Mouse (Mus musculus): ENCODE measurements around the gene Usp30. TPM values are rescaled to one million over a fixed set of nuclear protein-coding genes. Genes with fewer than 3 reads are reported as not detected.

The Usp30 gene
- total RNA-seq (2021), result 10 to 100 TPM; 35.5 to 40.0 TPM

GRCm38 (mm10) chr5:114065161-114065560 is at the start of gene Usp30:
Usp30 (plus strand) TSS chr5:114065461.
- DNase-seq (ENCODE audit: extremely low spot score in 1 of 2, low spot score in 1 of 2), result no peak

- DNase-seq (ENCODE audit: extremely low spot score in 1 of 2, low spot score in 1 of 2), result no peak
These were observed 40.9 kb upstream of the Usp30 start for GRCm38 (mm10) chr5:114024390-114024789.

GRCm38 (mm10) chr5:114024885-114025284 is 40.4 kb upstream of the Usp30 start:
- no peak for DNase-seq (ENCODE audit: extremely low spot score in 1 of 2, low spot score in 1 of 2)

GRCm38 (mm10) chr5:114027217-114027944 is 37.9 kb upstream of the Usp30 start:
- DNase-seq (ENCODE audit: extremely low spot score in 1 of 2, low spot score in 1 of 2), result no peak

GRCm38 (mm10) chr5:114028111-114028510 is 37.1 kb upstream of the Usp30 start:
- no peak for DNase-seq (ENCODE audit: extremely low spot score in 1 of 2, low spot score in 1 of 2)

GRCm38 (mm10) chr5:114030652-114031051 is 34.6 kb upstream of the Usp30 start:
- DNase-seq (ENCODE audit: extremely low spot score in 1 of 2, low spot score in 1 of 2), result no peak

- no peak for DNase-seq (ENCODE audit: extremely low spot score in 1 of 2, low spot score in 1 of 2)
These were observed 33.0 kb upstream of the Usp30 start for GRCm38 (mm10) chr5:114032161-114032763.

GRCm38 (mm10) chr5:114034393-114034792 is 30.9 kb upstream of the Usp30 start:
- DNase-seq (ENCODE audit: extremely low spot score in 1 of 2, low spot score in 1 of 2), result no peak

- no peak for DNase-seq (ENCODE audit: extremely low spot score in 1 of 2, low spot score in 1 of 2)
These were observed 30.1 kb upstream of the Usp30 start for GRCm38 (mm10) chr5:114035111-114035510.

- no peak for DNase-seq (ENCODE audit: extremely low spot score in 1 of 2, low spot score in 1 of 2)
These were observed 24.8 kb upstream of the Usp30 start for GRCm38 (mm10) chr5:114040508-114040907.

GRCm38 (mm10) chr5:114040911-114041310 is 24.4 kb upstream of the Usp30 start:
- DNase-seq (ENCODE audit: extremely low spot score in 1 of 2, low spot score in 1 of 2), result no peak

- no peak for DNase-seq (ENCODE audit: extremely low spot score in 1 of 2, low spot score in 1 of 2)
These were observed 23.8 kb upstream of the Usp30 start for GRCm38 (mm10) chr5:114041327-114041930.

GRCm38 (mm10) chr5:114043800-114044199 is 21.5 kb upstream of the Usp30 start:
- DNase-seq (ENCODE audit: extremely low spot score in 1 of 2, low spot score in 1 of 2), result no peak

GRCm38 (mm10) chr5:114045134-114045533 is 20.1 kb upstream of the Usp30 start:
- no peak for DNase-seq (ENCODE audit: extremely low spot score in 1 of 2, low spot score in 1 of 2)

GRCm38 (mm10) chr5:114046151-114046550 is 19.1 kb upstream of the Usp30 start:
- no peak for DNase-seq (ENCODE audit: extremely low spot score in 1 of 2, low spot score in 1 of 2)

- no peak for DNase-seq (ENCODE audit: extremely low spot score in 1 of 2, low spot score in 1 of 2)
These were observed 18.7 kb upstream of the Usp30 start for GRCm38 (mm10) chr5:114046604-114047003.

- DNase-seq (ENCODE audit: extremely low spot score in 1 of 2, low spot score in 1 of 2), result no peak
These were observed 18.1 kb upstream of the Usp30 start for GRCm38 (mm10) chr5:114047182-114047581.

- DNase-seq (ENCODE audit: extremely low spot score in 1 of 2, low spot score in 1 of 2), result no peak
These were observed 16.4 kb upstream of the Usp30 start for GRCm38 (mm10) chr5:114048731-114049308.

GRCm38 (mm10) chr5:114052246-114052761 is 13.0 kb upstream of the Usp30 start:
- DNase-seq (ENCODE audit: extremely low spot score in 1 of 2, low spot score in 1 of 2), result peak in 1 of 2 experiments; percentile 65

- no peak for DNase-seq (ENCODE audit: extremely low spot score in 1 of 2, low spot score in 1 of 2)
These were observed 8.0 kb upstream of the Usp30 start for GRCm38 (mm10) chr5:114057129-114057731.

- DNase-seq (ENCODE audit: extremely low spot score in 1 of 2, low spot score in 1 of 2), result no peak
These were observed 3.6 kb upstream of the Usp30 start for GRCm38 (mm10) chr5:114061675-114062074.

Data from layer of hippocampus, postnatal 25 days (tissue).